In genomic region chr9:104901827-104902226, GRCm38 (mm10) we compare ENCODE assay signal across 25 mouse cellular contexts.
DNase-seq lines count a peak whose midpoint lies in the region; ATAC-seq and TF ChIP-seq lines count a peak whose summit lies in the region.
"Had no signal": no experiment of that assay in that cellular context is flagged by ENCODE, and none has a peak within 500 bp of the region (broad histone marks: within the 10 kb centered on the region; RNA-seq: fewer than 3 reads in every experiment).

No protein-coding gene starts in this region.

- H3K4me3 ChIP-seq in forebrain, embryonic 10.5 days, result no peak overlapping the region
- H3K4me3 ChIP-seq in forebrain, embryonic 12.5 days (replicated peaks), result no peak overlapping the region
- no peak overlapping the region for H3K4me3 ChIP-seq in lung, embryonic 14.5 days (ENCODE audit: low read depth, low read length)
- H3K4me3 ChIP-seq in stomach, embryonic 16.5 days (replicated peaks; ENCODE audit: low read length), result no peak overlapping the region
- H3K4me3 ChIP-seq in stomach, postnatal 0 days (ENCODE audit: low read depth, low read length), result no peak overlapping the region
- H3K4me3 ChIP-seq in neural tube, embryonic 15.5 days (replicated peaks), result no peak overlapping the region
- H3K4me3 ChIP-seq: embryonic facial prominence, embryonic 13.5 days; embryonic facial prominence, embryonic 15.5 days; forebrain, embryonic 13.5 days; forebrain, embryonic 15.5 days had no signal

- no peaks in the 10 kb centered on the region for H3K27me3 ChIP-seq in forebrain, embryonic 10.5 days (ENCODE audit: poor library complexity, severe bottlenecking)
- H3K27me3 ChIP-seq in forebrain, embryonic 12.5 days, result no peaks in the 10 kb centered on the region
- no peaks in the 10 kb centered on the region for H3K27me3 ChIP-seq in lung, embryonic 14.5 days (ENCODE audit: insufficient read depth, low read length)
- no peaks in the 10 kb centered on the region for H3K27me3 ChIP-seq in stomach, embryonic 16.5 days (ENCODE audit: control insufficient read depth, insufficient read depth, low read length)
- H3K27me3 ChIP-seq in stomach, postnatal 0 days (ENCODE audit: control insufficient read depth, insufficient read depth, low read length), result no peaks in the 10 kb centered on the region
- no peaks in the 10 kb centered on the region for H3K27me3 ChIP-seq in neural tube, embryonic 15.5 days (replicated peaks)
- H3K27me3 ChIP-seq: CH12.LX; embryonic facial prominence, embryonic 13.5 days; embryonic facial prominence, embryonic 15.5 days; forebrain, embryonic 13.5 days; forebrain, embryonic 15.5 days had no signal

- peak overlapping the region; percentile 22; the same call in 1 of the 2 replicates for H3K27ac ChIP-seq in forebrain, embryonic 10.5 days
- no peak overlapping the region for H3K27ac ChIP-seq in forebrain, embryonic 12.5 days
- H3K27ac ChIP-seq in lung, embryonic 14.5 days (ENCODE audit: low read depth), result peak overlapping the region; percentile 70; the same call in 1 of the 2 replicates
- H3K27ac ChIP-seq in stomach, embryonic 16.5 days (ENCODE audit: low read length), result peak overlapping the region; percentile 60; the same call in 1 of the 2 replicates
- H3K27ac ChIP-seq in stomach, postnatal 0 days (replicated peaks), result no peak overlapping the region
- H3K27ac ChIP-seq in neural tube, embryonic 15.5 days (replicated peaks), result no peak overlapping the region
- H3K27ac ChIP-seq: embryonic facial prominence, embryonic 13.5 days; embryonic facial prominence, embryonic 15.5 days; forebrain, embryonic 13.5 days; forebrain, embryonic 15.5 days had no signal

- no peak for DNase-seq in forebrain, embryonic 10.5 days (ENCODE audit: extremely low spot score, low spot score)
- DNase-seq in lung, embryonic 14.5 days, result no peak
- DNase-seq in lung, postnatal 4 days, result no peak
- no peak for DNase-seq in stomach, postnatal 0 days (ENCODE audit: low spot score)
- DNase-seq: adrenal gland, adult 2 months; adrenal gland, postnatal 10 days; adrenal gland, postnatal 25 days; B cell, adult 2 months; cerebellum, adult 11 months; cerebellum, adult 18-20 months; cerebellum, adult 8-10 months; cerebellum, adult 9-11 months; cerebellum, postnatal 14 days; cerebellum, postnatal 36 days; forebrain, postnatal 0 days had no signal

- TF ChIP-seq CTCF in lung, embryonic 14.5 days (IDR thresholded peaks at IDR 0.05; ENCODE audit: low read depth), result no peak
- TF ChIP-seq CTCF in stomach, postnatal 0 days (IDR thresholded peaks at IDR 0.05; ENCODE audit: low read depth), result no peak

- no peak for TF ChIP-seq EP300 in stomach, postnatal 0 days (optimal IDR thresholded peaks at IDR 0.05)

- H3K36me3 ChIP-seq in forebrain, embryonic 10.5 days (replicated peaks), result no peaks in the 10 kb centered on the region
- H3K36me3 ChIP-seq in forebrain, embryonic 12.5 days (replicated peaks), result no peaks in the 10 kb centered on the region
- no peaks in the 10 kb centered on the region for H3K36me3 ChIP-seq in lung, embryonic 14.5 days (ENCODE audit: insufficient read depth)
- H3K36me3 ChIP-seq in stomach, embryonic 16.5 days (ENCODE audit: control insufficient read depth, insufficient read depth, low read length), result no peaks in the 10 kb centered on the region
- H3K36me3 ChIP-seq in stomach, postnatal 0 days (ENCODE audit: control insufficient read depth, insufficient read depth, low read length), result no peaks in the 10 kb centered on the region
- H3K36me3 ChIP-seq in neural tube, embryonic 15.5 days, result no peaks in the 10 kb centered on the region
- H3K36me3 ChIP-seq: embryonic facial prominence, embryonic 13.5 days; embryonic facial prominence, embryonic 15.5 days; forebrain, embryonic 15.5 days; G1E had no signal

- H3K9ac ChIP-seq in forebrain, embryonic 12.5 days, result no peak overlapping the region
- H3K9ac ChIP-seq in lung, embryonic 14.5 days, result no peak overlapping the region
- no peak overlapping the region for H3K9ac ChIP-seq in stomach, embryonic 16.5 days (ENCODE audit: low read length)
- no peak overlapping the region for H3K9ac ChIP-seq in stomach, postnatal 0 days (ENCODE audit: low read length)
- H3K9ac ChIP-seq in neural tube, embryonic 15.5 days (replicated peaks), result no peak overlapping the region
- H3K9ac ChIP-seq: embryonic facial prominence, embryonic 13.5 days; embryonic facial prominence, embryonic 15.5 days; forebrain, embryonic 13.5 days; forebrain, embryonic 15.5 days; forebrain, postnatal 0 days had no signal

- no peak overlapping the region for H3K4me2 ChIP-seq in forebrain, embryonic 12.5 days
- H3K4me2 ChIP-seq in lung, embryonic 14.5 days, result no peak overlapping the region
- no peak overlapping the region for H3K4me2 ChIP-seq in stomach, embryonic 16.5 days (ENCODE audit: low read depth, low read length)
- no peak overlapping the region for H3K4me2 ChIP-seq in stomach, postnatal 0 days (replicated peaks; ENCODE audit: low read depth)
- H3K4me2 ChIP-seq in neural tube, embryonic 15.5 days, result no peak overlapping the region
- H3K4me2 ChIP-seq: embryonic facial prominence, embryonic 13.5 days; embryonic facial prominence, embryonic 15.5 days; forebrain, embryonic 13.5 days; forebrain, embryonic 15.5 days had no signal

- 70% methylated on average over 2 of the region's 2 CpGs for WGBS in forebrain, embryonic 10.5 days
- WGBS in forebrain, embryonic 12.5 days, result 67% methylated on average over 2 of the region's 2 CpGs
- 46% methylated on average over 2 of the region's 2 CpGs for WGBS in lung, embryonic 14.5 days
- 49% methylated on average over 2 of the region's 2 CpGs for WGBS in stomach, embryonic 16.5 days
- 53% methylated on average over 2 of the region's 2 CpGs for WGBS in stomach, postnatal 0 days
- 74% methylated on average over 2 of the region's 2 CpGs for WGBS in neural tube, embryonic 15.5 days

- peaks cover 31% of the 10 kb centered on the region for H3K4me1 ChIP-seq in forebrain, embryonic 10.5 days
- H3K4me1 ChIP-seq in forebrain, embryonic 12.5 days, result 0 out of 2 replicates have a peak, but pooled peaks cover 7% of the 10 kb centered on the region
- no peaks in the 10 kb centered on the region for H3K4me1 ChIP-seq in lung, embryonic 14.5 days (ENCODE audit: insufficient read depth)
- H3K4me1 ChIP-seq in stomach, embryonic 16.5 days (ENCODE audit: control insufficient read depth, insufficient read depth, low read length), result no peaks in the 10 kb centered on the region
- H3K4me1 ChIP-seq in stomach, postnatal 0 days (replicated peaks; ENCODE audit: control insufficient read depth, insufficient read depth), result no peaks in the 10 kb centered on the region
- H3K4me1 ChIP-seq in neural tube, embryonic 15.5 days, result no peaks in the 10 kb centered on the region
- H3K4me1 ChIP-seq: embryonic facial prominence, embryonic 15.5 days; forebrain, embryonic 15.5 days had no signal

- no peaks in the 10 kb centered on the region for H3K9me3 ChIP-seq in forebrain, embryonic 10.5 days
- H3K9me3 ChIP-seq in forebrain, embryonic 12.5 days, result no peaks in the 10 kb centered on the region
- no peaks in the 10 kb centered on the region for H3K9me3 ChIP-seq in lung, embryonic 14.5 days (ENCODE audit: low read depth, low read length)
- no peaks in the 10 kb centered on the region for H3K9me3 ChIP-seq in stomach, embryonic 16.5 days (replicated peaks; ENCODE audit: control insufficient read depth, low read length)
- H3K9me3 ChIP-seq in stomach, postnatal 0 days (ENCODE audit: control insufficient read depth, low read length), result no peaks in the 10 kb centered on the region
- no peaks in the 10 kb centered on the region for H3K9me3 ChIP-seq in neural tube, embryonic 15.5 days (replicated peaks)
- H3K9me3 ChIP-seq: embryonic facial prominence, embryonic 13.5 days; embryonic facial prominence, embryonic 15.5 days; forebrain, embryonic 13.5 days; forebrain, embryonic 15.5 days had no signal

- ATAC-seq in forebrain, embryonic 12.5 days (ENCODE audit: low FRiP score), result no peak
- ATAC-seq in lung, embryonic 14.5 days (ENCODE audit: insufficient read depth), result no peak
- no peak for ATAC-seq in stomach, embryonic 16.5 days (ENCODE audit: insufficient read depth, low FRiP score)
- ATAC-seq in stomach, postnatal 0 days (ENCODE audit: low FRiP score, low TSS enrichment), result no peak; the same call in 1 of the 2 replicates
- ATAC-seq in neural tube, embryonic 15.5 days (ENCODE audit: low FRiP score), result no peak
- ATAC-seq: CD4-positive, CD25-positive, alpha-beta regulatory T cell, adult 4 months; forebrain, embryonic 13.5 days; forebrain, embryonic 15.5 days; forebrain, postnatal 0 days had no signal

Comparison
In these comparisons a context has a peak if more than half of its experiments do, and no peak if none do; other contexts are left out.
1. H3K27ac ChIP-seq: peak in forebrain, embryonic 10.5 days (single experiment), lung, embryonic 14.5 days (single experiment) and stomach, embryonic 16.5 days (single experiment); none in forebrain, embryonic 12.5 days (single experiment), stomach, postnatal 0 days (single experiment) and neural tube, embryonic 15.5 days (single experiment).